Mouse (Mus musculus) brain, embryonic 14.5 days (tissue): Measurements from ENCODE around the gene Tmem184b.

ENCODE experiments used
- CTCF ChIP-seq: fragments of 200-500 bp; IDR thresholded peaks from 2 replicates; pipeline ENCODE4 v1.5.1; 2012; ENCODE audit warnings: inconsistent platforms, mild to moderate bottlenecking, moderate library complexity, borderline replicate concordance; ENCODE audit not compliant: insufficient read depth, insufficient read length; ENCODE audit errors: extremely low read depth
- POLR2A ChIP-seq: fragments of 200-500 bp; IDR thresholded peaks from 2 replicates; pipeline ENCODE4 v1.6.1; 2012; ENCODE audit warnings: mild to moderate bottlenecking, inconsistent platforms, borderline replicate concordance; ENCODE audit not compliant: poor library complexity, insufficient read depth, insufficient read length, severe bottlenecking; ENCODE audit errors: extremely low read depth

DNA sequence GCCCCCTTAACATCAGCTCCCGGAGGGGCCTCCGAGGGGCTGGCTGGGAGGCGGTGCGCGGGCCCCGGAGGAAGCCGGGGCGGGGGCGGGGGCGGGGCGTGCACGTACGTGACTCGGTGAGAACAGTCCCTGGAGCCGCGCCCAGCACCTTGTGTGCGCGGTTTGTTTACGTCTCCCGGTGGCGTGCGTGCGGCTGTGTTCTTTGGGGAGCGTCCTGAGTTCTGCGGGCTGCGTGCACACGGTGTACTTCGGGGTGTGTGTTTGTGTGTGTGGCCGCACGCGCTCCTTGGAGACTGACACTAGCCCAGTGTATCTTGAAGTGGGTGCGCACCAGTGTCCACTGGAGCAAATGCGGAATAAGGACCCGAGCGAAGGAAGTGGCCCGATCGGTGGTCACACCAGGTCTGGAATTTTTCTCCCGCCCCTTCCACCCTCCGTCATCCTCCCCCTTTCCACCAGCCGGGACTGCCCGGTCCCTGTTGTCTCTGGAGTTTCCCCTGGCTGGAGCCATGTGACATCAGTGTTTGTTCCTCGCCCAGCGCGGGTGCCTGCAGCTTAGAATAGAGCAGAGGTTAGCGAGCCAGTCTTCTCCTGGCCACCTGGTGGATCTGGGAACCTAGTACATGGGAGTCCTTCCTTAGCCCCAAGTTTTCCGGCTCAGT, 55.4 kb downstream of the Tmem184b start:
- TF ChIP-seq CTCF (peak; percentile 19; the same call in 1 of the 2 replicates), POLR2A (no peak)
